Mouse (Mus musculus): ENCODE results near the gene Dap3. TPM values are rescaled to one million over a fixed set of nuclear protein-coding genes. Genes with fewer than 3 reads are reported as not detected.
"Not testable (repeated sequence)": the region's sequence is repeated elsewhere in the genome, so short reads cannot be mapped to it uniquely, and the experiment has no call there.

Gene Dap3
- polyA plus RNA-seq, 1 experiment from 2014 or later: 148 TPM

DNA sequence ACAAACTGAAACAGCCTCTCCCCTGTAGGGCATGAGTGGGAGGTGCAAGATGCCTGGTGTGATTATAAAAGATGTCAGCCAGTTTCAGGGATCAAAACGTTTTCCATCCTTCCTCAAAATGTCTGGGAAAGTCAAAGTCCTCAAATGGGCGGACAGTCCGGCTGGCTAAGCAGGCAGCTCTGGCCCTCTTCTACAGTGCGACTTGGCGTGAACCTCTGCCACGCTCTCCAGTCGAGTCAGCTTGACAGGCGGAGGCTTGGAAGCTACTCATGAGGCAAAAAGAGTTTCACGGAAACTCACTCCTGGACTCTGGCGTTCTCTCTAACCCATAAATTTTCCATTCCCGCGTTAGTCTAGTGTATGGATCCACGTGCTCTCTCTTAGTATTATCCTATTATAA lies 32.0 kb downstream of the Dap3 start:
- no peaks in the 10 kb centered on the region for H3K27me3 ChIP-seq (ENCODE audit: control insufficient read depth, insufficient read depth, low read length)
- DNase-seq (ENCODE audit: low spot score, missing footprints): no peak
- WGBS: 85% methylated on average over 13 of the region's 13 CpGs
- H3K36me3 ChIP-seq (ENCODE audit: control insufficient read depth, insufficient read depth, low read length): peaks cover 16% of the 10 kb centered on the region
- no peaks in the 10 kb centered on the region for H3K4me1 ChIP-seq (ENCODE audit: control insufficient read depth, insufficient read depth, low read length)
- H3K27ac ChIP-seq (ENCODE audit: low read depth, low read length): no peak overlapping the region
- no peak overlapping the region for H3K4me3 ChIP-seq (ENCODE audit: low read depth, low read length)
- no peak overlapping the region for H3K4me2 ChIP-seq
- H3K9me3 ChIP-seq (ENCODE audit: control insufficient read depth, low read length): no peaks in the 10 kb centered on the region
- ATAC-seq (ENCODE audit: low FRiP score): no peak
- H3K9ac ChIP-seq (ENCODE audit: low read length): no peak overlapping the region

DNA sequence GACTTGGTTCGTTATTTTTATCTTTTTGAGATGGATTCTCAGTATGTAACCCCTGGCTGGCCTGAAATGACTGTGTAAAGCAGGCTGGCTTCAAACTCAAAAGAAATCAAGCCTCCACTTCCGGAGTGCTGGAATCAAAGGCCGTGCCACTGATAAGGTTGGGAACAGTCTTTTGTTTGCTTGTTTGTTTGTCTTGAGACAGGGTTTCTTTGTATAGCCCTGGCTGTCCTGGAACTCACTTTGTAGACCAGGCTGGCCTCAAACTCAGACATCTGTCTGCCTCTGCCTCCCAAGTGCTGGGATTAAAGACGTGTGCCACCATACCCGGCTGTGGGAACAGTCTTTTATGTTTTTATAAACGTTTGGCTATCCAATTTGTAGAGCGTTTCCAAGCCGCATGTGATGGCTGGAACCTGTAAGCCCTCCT lies 36.6 kb downstream of the Dap3 start:
- Histone ChIP-seq H3K4me3 (ENCODE audit: low read depth, low read length) (peak overlapping the region; percentile 65), H3K4me1 (ENCODE audit: control insufficient read depth, insufficient read depth, low read length) (peaks cover 4% of the 10 kb centered on the region; the same call in 1 of the 2 replicates), H3K27me3 (ENCODE audit: control insufficient read depth, insufficient read depth, low read length) (no peaks in the 10 kb centered on the region), H3K36me3 (ENCODE audit: control insufficient read depth, insufficient read depth, low read length) (peaks cover 15% of the 10 kb centered on the region), H3K9me3 (ENCODE audit: control insufficient read depth, low read length) (no peaks in the 10 kb centered on the region), H3K4me2 (peak overlapping the region; percentile 87), H3K9ac (ENCODE audit: low read length) (peak overlapping the region; percentile 71), H3K27ac (ENCODE audit: low read depth, low read length) (peak overlapping the region; percentile 57)
- DNase-seq (ENCODE audit: low spot score, missing footprints): no peak
- no peak for ATAC-seq (ENCODE audit: low FRiP score)
- WGBS: 35% methylated on average over 8 of the region's 8 CpGs

- Histone ChIP-seq H3K9me3 (ENCODE audit: control insufficient read depth, low read length) (no peaks in the 10 kb centered on the region), H3K4me3 (ENCODE audit: low read depth, low read length) (peak within 1 kb of the TSS; percentile 65), H3K36me3 (ENCODE audit: control insufficient read depth, insufficient read depth, low read length) (peaks cover 17% of the 10 kb centered on the region), H3K9ac (ENCODE audit: low read length) (peak within 1 kb of the TSS; percentile 71), H3K4me2 (peak within 1 kb of the TSS; percentile 87), H3K27ac (ENCODE audit: low read depth, low read length) (peak within 1 kb of the TSS; percentile 57), H3K27me3 (ENCODE audit: control insufficient read depth, insufficient read depth, low read length) (no peaks in the 10 kb centered on the region), H3K4me1 (ENCODE audit: control insufficient read depth, insufficient read depth, low read length) (peaks cover 4% of the 10 kb centered on the region; the same call in 1 of the 2 replicates)
- peak; percentile 98 for ATAC-seq (ENCODE audit: low FRiP score)
- DNase-seq (ENCODE audit: low spot score, missing footprints): peak; percentile 97
- WGBS: under 1% methylated on average over 56 of the region's 62 CpGs
Measured at GRCm38 (mm10) chr3:88913511-88914383, 37.2 kb downstream of the Dap3 start, which contains the start of gene Msto1. Gene Msto1, minus strand, starts transcription at chr3:88913999.

DNA sequence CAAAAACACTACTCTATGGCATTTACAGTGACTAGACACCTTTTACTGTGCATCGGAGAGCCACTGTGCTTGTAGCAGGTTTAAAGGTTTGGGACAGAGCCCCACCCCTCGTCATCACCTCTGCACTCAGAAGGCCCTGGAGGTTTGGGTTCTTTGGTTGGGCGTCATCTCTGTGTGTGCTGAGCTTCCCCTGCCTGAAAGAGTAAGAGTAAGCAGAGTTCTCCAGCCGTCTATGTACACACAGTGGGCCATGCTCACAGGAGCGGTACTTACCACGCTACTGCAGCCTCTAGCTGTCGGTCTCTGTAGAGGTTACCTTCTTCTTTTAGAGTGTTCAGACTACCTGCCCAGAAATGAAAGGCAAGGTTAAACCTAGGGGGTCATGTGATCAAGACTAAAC lies 38.4 kb downstream of the Dap3 start:
- Histone ChIP-seq H3K4me2 (peak overlapping the region; percentile 87), H3K9ac (ENCODE audit: low read length) (no peak overlapping the region), H3K4me3 (ENCODE audit: low read depth, low read length) (no peak overlapping the region), H3K9me3 (ENCODE audit: control insufficient read depth, low read length) (no peaks in the 10 kb centered on the region), H3K36me3 (ENCODE audit: control insufficient read depth, insufficient read depth, low read length) (peaks cover 25% of the 10 kb centered on the region), H3K27ac (ENCODE audit: low read depth, low read length) (no peak overlapping the region), H3K4me1 (ENCODE audit: control insufficient read depth, insufficient read depth, low read length) (peaks cover 4% of the 10 kb centered on the region; the same call in 1 of the 2 replicates), H3K27me3 (ENCODE audit: control insufficient read depth, insufficient read depth, low read length) (no peaks in the 10 kb centered on the region)
- 92% methylated on average over 7 of the region's 7 CpGs for WGBS
- peak; percentile 75 for DNase-seq (ENCODE audit: low spot score, missing footprints)
- no peak for ATAC-seq (ENCODE audit: low FRiP score)

DNA sequence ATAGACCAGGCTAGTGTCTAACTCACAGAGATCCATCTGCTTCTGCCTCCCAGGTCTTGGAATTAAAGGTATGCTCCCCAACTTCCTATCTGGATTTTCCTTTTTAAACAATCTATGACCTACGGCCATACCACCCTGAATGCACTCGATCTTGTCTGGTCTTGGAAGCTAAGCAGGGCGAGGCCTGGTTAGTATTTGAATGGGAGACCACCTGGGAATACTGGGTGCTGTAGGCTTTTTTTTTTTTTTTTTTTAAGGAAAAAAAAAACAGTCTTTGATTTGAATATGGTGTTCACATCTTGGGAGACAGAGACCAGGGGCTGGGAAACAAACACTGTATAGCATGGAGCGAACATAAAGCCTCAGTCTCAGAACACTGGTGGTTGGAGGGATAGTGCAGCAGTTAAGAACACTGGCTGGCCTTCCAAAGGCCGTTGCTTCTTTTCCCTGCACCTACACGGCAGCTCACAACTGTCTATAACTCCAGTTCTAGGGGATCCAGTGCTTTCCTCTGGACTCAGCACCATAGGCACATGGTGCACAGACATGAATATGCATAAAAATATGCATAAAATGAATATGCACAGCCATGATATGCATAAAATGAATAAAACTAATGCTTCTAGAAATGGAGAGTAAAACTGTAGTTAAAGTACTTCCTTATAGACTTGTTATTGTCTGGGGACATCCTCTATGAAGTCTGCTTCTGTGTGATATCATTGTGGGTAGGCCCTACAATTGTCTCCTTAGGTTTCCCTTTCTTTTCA lies 44.4 kb downstream of the Dap3 start:
- ATAC-seq (ENCODE audit: low FRiP score): no peak

DNA sequence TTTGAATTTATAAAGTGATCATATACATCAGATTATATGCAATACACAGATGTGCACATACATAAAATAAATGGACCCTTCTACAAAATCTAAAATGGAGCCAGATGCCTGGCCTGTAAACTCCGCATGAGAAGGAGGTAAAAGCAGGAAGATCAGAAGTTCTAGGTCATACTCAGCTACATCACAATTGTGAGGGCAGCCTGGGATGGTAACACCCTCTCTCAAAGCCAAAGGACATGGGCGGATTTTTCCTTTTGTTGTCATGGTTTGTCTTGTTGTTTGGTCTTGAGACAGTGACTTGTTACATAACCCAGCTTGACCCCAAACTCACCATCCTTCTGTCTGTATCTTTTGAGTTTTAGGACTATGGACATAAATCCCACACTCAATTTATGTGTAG lies 45.2 kb downstream of the Dap3 start:
- Histone ChIP-seq H3K27me3 (ENCODE audit: control insufficient read depth, insufficient read depth, low read length) (no peaks in the 10 kb centered on the region), H3K9me3 (ENCODE audit: control insufficient read depth, low read length) (no peaks in the 10 kb centered on the region), H3K4me3 (ENCODE audit: low read depth, low read length) (no peak overlapping the region), H3K4me2 (no peak overlapping the region), H3K9ac (ENCODE audit: low read length) (no peak overlapping the region), H3K27ac (ENCODE audit: low read depth, low read length) (no peak overlapping the region), H3K36me3 (ENCODE audit: control insufficient read depth, insufficient read depth, low read length) (peaks cover 48% of the 10 kb centered on the region), H3K4me1 (ENCODE audit: control insufficient read depth, insufficient read depth, low read length) (no peaks in the 10 kb centered on the region)
- 82% methylated on average over 2 of the region's 2 CpGs for WGBS
- DNase-seq (ENCODE audit: low spot score, missing footprints) (peak; percentile 65), ATAC-seq (ENCODE audit: low FRiP score) (no peak)

More for the DNA sequence above, 44.4 kb downstream of the Dap3 start:
- Histone ChIP-seq H3K9ac (ENCODE audit: low read length) (no peak overlapping the region), H3K4me2 (no peak overlapping the region), H3K9me3 (ENCODE audit: control insufficient read depth, low read length) (no peaks in the 10 kb centered on the region), H3K36me3 (ENCODE audit: control insufficient read depth, insufficient read depth, low read length) (peaks cover 51% of the 10 kb centered on the region), H3K4me3 (ENCODE audit: low read depth, low read length) (no peak overlapping the region), H3K4me1 (ENCODE audit: control insufficient read depth, insufficient read depth, low read length) (no peaks in the 10 kb centered on the region), H3K27me3 (ENCODE audit: control insufficient read depth, insufficient read depth, low read length) (no peaks in the 10 kb centered on the region), H3K27ac (ENCODE audit: low read depth, low read length) (no peak overlapping the region)
- peak; percentile 68 for DNase-seq (ENCODE audit: low spot score, missing footprints)
- 90% methylated on average over 6 of the region's 6 CpGs for WGBS

GRCm38 (mm10) chr3:88905209-88905608 lies 45.8 kb downstream of the Dap3 start:
- peaks cover 43% of the 10 kb centered on the region for H3K36me3 ChIP-seq (ENCODE audit: control insufficient read depth, insufficient read depth, low read length)
- 86% methylated on average over 6 of the region's 6 CpGs for WGBS
- H3K4me1 ChIP-seq (ENCODE audit: control insufficient read depth, insufficient read depth, low read length): no peaks in the 10 kb centered on the region

GRCm38 (mm10) chr3:88904803-88905202 lies 46.2 kb downstream of the Dap3 start:
- no peak for ATAC-seq (ENCODE audit: low FRiP score)
- Histone ChIP-seq H3K4me3 (ENCODE audit: low read depth, low read length) (no peak overlapping the region), H3K9me3 (ENCODE audit: control insufficient read depth, low read length) (no peaks in the 10 kb centered on the region), H3K9ac (ENCODE audit: low read length) (no peak overlapping the region), H3K4me1 (ENCODE audit: control insufficient read depth, insufficient read depth, low read length) (no peaks in the 10 kb centered on the region), H3K27me3 (ENCODE audit: control insufficient read depth, insufficient read depth, low read length) (no peaks in the 10 kb centered on the region), H3K27ac (ENCODE audit: low read depth, low read length) (no peak overlapping the region), H3K4me2 (no peak overlapping the region), H3K36me3 (ENCODE audit: control insufficient read depth, insufficient read depth, low read length) (peaks cover 40% of the 10 kb centered on the region)
- peak; percentile 76 for DNase-seq (ENCODE audit: low spot score, missing footprints)
- 86% methylated on average over 3 of the region's 3 CpGs for WGBS

More at GRCm38 (mm10) chr3:88905209-88905608, 45.8 kb downstream of the Dap3 start:
- no peak overlapping the region for H3K4me2 ChIP-seq
- no peak for DNase-seq (ENCODE audit: low spot score, missing footprints)
- H3K9ac ChIP-seq (ENCODE audit: low read length): no peak overlapping the region
- no peaks in the 10 kb centered on the region for H3K9me3 ChIP-seq (ENCODE audit: control insufficient read depth, low read length)
- no peak for ATAC-seq (ENCODE audit: low FRiP score)
- no peaks in the 10 kb centered on the region for H3K27me3 ChIP-seq (ENCODE audit: control insufficient read depth, insufficient read depth, low read length)
- H3K4me3 ChIP-seq (ENCODE audit: low read depth, low read length): no peak overlapping the region
- no peak overlapping the region for H3K27ac ChIP-seq (ENCODE audit: low read depth, low read length)

GRCm38 (mm10) chr3:88893011-88893410 lies 58.0 kb downstream of the Dap3 start:
- ATAC-seq (ENCODE audit: low FRiP score); H3K36me3 ChIP-seq (ENCODE audit: control insufficient read depth, insufficient read depth, low read length); H3K4me1 ChIP-seq (ENCODE audit: control insufficient read depth, insufficient read depth, low read length); H3K9me3 ChIP-seq (ENCODE audit: control insufficient read depth, low read length); H3K9ac ChIP-seq (ENCODE audit: low read length); H3K4me3 ChIP-seq (ENCODE audit: low read depth, low read length); DNase-seq (ENCODE audit: low spot score, missing footprints); H3K27me3 ChIP-seq (ENCODE audit: control insufficient read depth, insufficient read depth, low read length); H3K4me2 ChIP-seq; H3K27ac ChIP-seq (ENCODE audit: low read depth, low read length): not testable (repeated sequence)
- 93% methylated on average over 7 of the region's 7 CpGs for WGBS
